Mouse (Mus musculus) 3134 (cell line): ENCODE data around the gene Wnt5a.

ENCODE experiments used
- DNase-seq: peaks from one replicate; pipeline ENCODE4 v3.0.0-alpha.2; 2011; ENCODE audit warnings: low spot score; ENCODE audit not compliant: insufficient read length; ENCODE audit errors: extremely low read depth

Wnt5a gene

GRCm38 (mm10) chr14:28508288-28509258 is 4.0 kb downstream of the Wnt5a start:
- no peak for DNase-seq

- DNase-seq: no peak
Observed at GRCm38 (mm10) chr14:28509441-28510340, 5.1 kb downstream of the Wnt5a start.

- DNase-seq: no peak
Observed at GRCm38 (mm10) chr14:28510341-28511028, 5.9 kb downstream of the Wnt5a start.

- DNase-seq: peak; percentile 19
Observed at GRCm38 (mm10) chr14:28511029-28511651, 6.6 kb downstream of the Wnt5a start.

GRCm38 (mm10) chr14:28512805-28513590 is 8.4 kb downstream of the Wnt5a start:
- DNase-seq: no peak

GRCm38 (mm10) chr14:28514171-28514570 is 9.6 kb downstream of the Wnt5a start:
- no peak for DNase-seq

- DNase-seq: no peak
Observed at GRCm38 (mm10) chr14:28515331-28515730, 10.8 kb downstream of the Wnt5a start.

GRCm38 (mm10) chr14:28517631-28518560 is 13.3 kb downstream of the Wnt5a start:
- no peak for DNase-seq

GRCm38 (mm10) chr14:28521106-28521505 is 16.6 kb downstream of the Wnt5a start:
- no peak for DNase-seq

- DNase-seq: no peak
Observed at GRCm38 (mm10) chr14:28522611-28523010, 18.1 kb downstream of the Wnt5a start.

- DNase-seq: no peak
Observed at GRCm38 (mm10) chr14:28525566-28525965, 21.0 kb downstream of the Wnt5a start.

GRCm38 (mm10) chr14:28528151-28528685 is 23.7 kb downstream of the Wnt5a start:
- DNase-seq: no peak

- DNase-seq: no peak
Observed at GRCm38 (mm10) chr14:28531531-28531930, 27.0 kb downstream of the Wnt5a start.

- no peak for DNase-seq
Observed at GRCm38 (mm10) chr14:28532943-28533342, 28.4 kb downstream of the Wnt5a start.

- no peak for DNase-seq
Observed at GRCm38 (mm10) chr14:28533876-28534275, 29.3 kb downstream of the Wnt5a start.

- DNase-seq: no peak
Observed at GRCm38 (mm10) chr14:28535814-28536213, 31.3 kb downstream of the Wnt5a start.

- no peak for DNase-seq
Observed at GRCm38 (mm10) chr14:28539577-28539976, 35.0 kb downstream of the Wnt5a start.

- no peak for DNase-seq
Observed at GRCm38 (mm10) chr14:28542117-28542741, 37.7 kb downstream of the Wnt5a start.
